Mouse (Mus musculus) spleen, adult 18-20 months (tissue): ENCODE results near the gene Gins2.

ENCODE experiments used
- DNase-seq, 2 experiments: peaks; one replicate each; pipeline ENCODE4 v3.0.0; 2022; ENCODE audit warnings: mixed read lengths in 2 of 2

The Gins2 gene

DNA sequence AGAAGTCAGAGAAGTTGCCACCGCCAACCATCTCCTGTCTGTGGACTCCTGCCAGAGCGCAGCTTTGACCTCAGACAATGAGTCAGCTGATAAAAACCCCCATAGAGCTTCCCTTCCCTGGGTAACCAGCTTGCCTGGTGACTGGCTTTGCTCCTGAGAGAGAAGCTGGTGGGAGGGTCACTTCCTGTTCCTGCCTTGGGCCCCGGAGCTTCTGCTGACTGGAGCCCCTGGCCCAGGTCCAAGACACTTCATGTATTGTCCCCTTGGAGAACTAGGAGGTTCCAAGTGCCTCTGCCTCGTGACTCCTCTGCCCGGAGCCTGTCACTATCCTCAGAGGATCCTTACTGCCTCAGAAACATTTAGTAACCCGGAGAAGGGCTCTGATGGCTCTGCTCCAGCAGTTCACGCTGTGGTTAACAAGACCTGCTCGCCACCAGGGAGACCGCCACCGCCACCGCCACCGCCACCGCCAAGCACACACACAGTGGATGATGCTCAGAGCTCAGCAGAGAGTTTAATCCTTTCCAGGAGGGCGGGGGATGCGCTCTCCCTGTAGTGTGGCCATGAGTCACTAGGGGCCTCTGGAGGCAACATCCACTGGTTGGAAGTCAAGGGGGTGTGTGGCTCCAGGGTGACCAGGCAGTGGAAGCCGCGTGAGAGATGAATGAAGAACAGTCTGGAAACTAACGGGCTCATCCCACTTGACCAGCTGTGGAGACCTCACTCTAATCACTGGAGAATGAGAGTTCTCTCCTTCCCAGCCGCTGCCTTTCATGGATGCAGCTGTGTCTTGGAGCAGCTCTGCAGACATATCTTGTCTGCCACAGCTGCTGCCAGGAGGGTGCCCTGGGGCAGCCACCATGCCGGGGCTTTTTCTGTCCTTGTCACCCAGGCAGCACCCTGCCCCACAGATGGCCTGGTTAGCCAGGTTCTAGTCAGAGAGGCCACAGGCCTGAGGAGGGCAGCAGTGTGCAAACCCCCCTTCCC, 25.0 kb downstream of the Gins2 start:
- DNase-seq: peak; percentile 56 to 63

GRCm38 (mm10) chr8:120563348-120563724, 25.8 kb downstream of the Gins2 start:
- DNase-seq: no peak

- DNase-seq: no peak
These were observed 26.3 kb downstream of the Gins2 start for GRCm38 (mm10) chr8:120562680-120563347.

GRCm38 (mm10) chr8:120561539-120562435, 27.3 kb downstream of the Gins2 start:
- DNase-seq: peak in 1 of 2 experiments; percentile 35

DNA sequence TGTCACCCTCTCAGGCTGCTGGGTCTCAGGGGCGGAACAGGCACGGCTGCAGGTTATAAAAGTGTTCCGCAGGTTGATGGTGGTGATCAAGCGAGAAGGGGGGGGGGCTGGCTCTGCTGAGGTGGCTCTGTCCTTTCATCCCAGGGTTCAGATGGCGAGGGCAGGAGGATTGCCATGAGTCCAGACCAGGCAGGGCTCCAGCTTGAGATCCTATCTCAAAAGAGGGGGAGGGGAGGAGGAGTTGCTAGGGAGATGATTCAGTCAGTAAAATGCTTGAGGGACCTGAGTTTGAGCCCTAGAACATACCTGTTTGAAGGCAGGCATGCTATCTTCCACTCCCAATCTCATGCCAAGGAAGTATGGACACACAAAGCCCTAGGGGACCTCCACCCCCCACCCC, 28.6 kb downstream of the Gins2 start:
- DNase-seq: no peak

GRCm38 (mm10) chr8:120559654-120560053, 29.4 kb downstream of the Gins2 start:
- no peak for DNase-seq

DNA sequence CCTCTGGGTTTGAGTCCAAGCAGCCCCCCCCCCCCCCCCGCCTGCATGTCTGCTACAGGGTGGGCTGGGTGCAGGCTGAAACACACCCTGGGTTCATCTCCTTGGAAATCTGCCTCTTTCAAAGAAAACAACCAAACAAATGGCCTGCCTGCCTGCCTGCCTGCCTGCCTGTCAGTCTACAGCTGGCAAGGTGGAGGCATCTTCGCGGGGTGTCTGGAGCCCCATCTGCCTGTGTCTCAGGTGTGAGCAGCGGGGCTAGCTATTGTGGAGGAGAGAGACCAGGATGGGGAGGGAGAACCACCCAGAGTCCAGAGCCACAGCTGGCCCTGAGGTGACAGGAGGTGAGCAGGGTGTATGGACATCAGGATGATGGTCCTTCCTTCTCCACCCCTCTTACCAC, 30.9 kb downstream of the Gins2 start:
- DNase-seq: no peak

GRCm38 (mm10) chr8:120557170-120557965, 31.7 kb downstream of the Gins2 start:
- no peak for DNase-seq

DNA sequence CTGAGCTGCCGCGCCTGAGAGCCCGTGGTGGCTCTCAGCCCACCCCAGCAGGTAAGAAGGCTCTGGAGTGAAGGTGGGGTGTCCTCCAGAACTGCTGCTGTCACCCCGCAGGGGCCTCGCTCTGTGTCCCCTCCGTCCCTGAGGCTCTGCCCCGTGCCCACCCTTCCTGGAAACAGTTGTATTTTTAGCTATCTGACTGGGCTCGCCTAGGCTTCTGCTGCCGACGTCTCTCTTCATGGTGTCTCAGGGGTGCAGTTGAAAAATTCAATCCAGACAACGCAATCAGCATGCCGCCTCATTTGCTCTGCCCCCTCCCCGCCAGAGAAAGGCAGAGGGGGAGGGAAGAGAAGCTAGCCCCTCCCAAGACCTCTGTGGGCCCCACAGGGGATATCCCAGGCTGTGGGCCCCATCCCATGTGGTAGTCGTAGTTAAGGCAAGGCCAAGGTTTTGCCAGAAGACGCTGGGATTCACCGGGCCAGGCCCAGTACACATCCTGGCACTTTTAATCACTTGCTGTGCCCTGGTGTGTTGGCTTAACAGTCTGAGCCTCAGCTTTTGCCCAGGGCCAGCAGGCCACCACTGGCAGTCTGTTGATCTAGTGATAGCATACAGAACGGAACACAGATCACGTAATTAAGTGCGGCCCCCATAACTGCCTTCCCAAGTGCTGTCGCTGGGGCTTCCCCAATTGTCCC, 32.8 kb downstream of the Gins2 start:
- no peak for DNase-seq

GRCm38 (mm10) chr8:120554466-120555039, 34.6 kb downstream of the Gins2 start:
- no peak for DNase-seq

- no peak for DNase-seq
These were observed 35.5 kb downstream of the Gins2 start for GRCm38 (mm10) chr8:120553441-120554123.

DNA sequence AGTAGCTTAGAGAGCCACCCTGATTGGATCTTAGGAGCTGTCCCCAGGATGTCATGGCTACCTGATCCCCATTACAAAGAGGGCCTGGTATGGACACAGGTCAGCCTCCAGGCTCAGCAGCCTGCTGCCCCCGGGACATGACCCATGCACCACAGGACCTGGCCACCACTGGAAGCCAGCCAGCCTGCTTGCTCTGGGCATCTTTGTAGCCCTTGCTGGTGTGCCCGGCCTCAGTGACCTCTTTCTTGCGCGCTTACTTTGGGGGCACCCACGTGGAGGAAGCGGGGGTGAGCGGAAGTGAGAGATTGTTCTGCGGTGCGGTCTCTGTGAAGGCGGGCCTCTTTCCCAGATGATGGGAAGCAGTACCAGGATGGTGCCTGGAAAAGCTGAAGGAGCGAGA, 36.6 kb downstream of the Gins2 start:
- DNase-seq: no peak

- no peak for DNase-seq
These were observed 37.5 kb downstream of the Gins2 start for GRCm38 (mm10) chr8:120551677-120551980.

- no peak for DNase-seq
These were observed 38.0 kb downstream of the Gins2 start for GRCm38 (mm10) chr8:120550937-120551676.

GRCm38 (mm10) chr8:120550430-120550829, 38.7 kb downstream of the Gins2 start:
- no peak for DNase-seq

DNA sequence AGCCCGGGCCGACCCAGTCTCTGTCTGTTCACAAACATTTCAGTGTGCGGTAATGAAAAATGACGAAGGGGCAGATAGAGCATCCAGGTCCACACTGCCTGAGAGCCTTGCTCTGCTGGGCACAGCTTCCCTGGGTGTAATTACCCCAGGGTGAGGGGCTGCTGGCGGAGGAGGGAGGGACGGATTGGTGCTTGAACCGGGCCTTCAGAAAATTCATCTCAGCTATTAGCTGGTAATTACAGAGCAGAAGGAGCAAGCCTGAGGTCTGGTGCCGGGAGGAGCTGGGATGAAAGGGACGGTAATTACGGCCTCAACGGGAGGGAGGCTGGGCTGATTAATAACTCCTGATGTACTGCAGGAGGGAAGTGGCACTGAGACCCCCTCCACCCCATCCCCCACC, 39.2 kb downstream of the Gins2 start:
- no peak for DNase-seq

- no peak for DNase-seq
These were observed 39.7 kb downstream of the Gins2 start for GRCm38 (mm10) chr8:120549321-120549921.

DNA sequence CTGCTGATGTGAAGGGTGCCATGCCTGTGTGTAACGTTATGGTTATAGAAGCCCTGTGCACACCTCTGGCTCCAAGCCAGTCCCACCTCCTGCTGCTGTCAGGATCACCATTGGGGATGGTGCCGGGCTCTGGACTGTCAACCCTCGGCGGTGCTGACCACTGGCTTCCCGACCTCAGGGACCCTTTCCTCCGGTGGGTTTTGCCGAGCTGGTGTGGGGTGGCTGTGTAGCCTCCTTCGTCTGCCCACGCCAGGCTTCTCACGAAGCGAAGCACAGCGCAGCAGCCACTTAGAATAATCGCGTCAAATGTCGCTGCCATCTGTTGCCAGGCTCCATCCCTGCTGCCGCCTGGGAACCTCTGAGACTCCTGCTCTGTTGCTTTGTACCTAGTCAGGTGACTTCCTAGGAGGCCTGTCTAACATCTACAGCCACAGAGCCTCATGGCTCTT, 40.8 kb downstream of the Gins2 start:
- DNase-seq: no peak

- DNase-seq: no peak
These were observed 41.5 kb downstream of the Gins2 start for GRCm38 (mm10) chr8:120547562-120547961.
